Comparison of ENCODE assay signal across 9 mouse cellular contexts in the genomic region with DNA sequence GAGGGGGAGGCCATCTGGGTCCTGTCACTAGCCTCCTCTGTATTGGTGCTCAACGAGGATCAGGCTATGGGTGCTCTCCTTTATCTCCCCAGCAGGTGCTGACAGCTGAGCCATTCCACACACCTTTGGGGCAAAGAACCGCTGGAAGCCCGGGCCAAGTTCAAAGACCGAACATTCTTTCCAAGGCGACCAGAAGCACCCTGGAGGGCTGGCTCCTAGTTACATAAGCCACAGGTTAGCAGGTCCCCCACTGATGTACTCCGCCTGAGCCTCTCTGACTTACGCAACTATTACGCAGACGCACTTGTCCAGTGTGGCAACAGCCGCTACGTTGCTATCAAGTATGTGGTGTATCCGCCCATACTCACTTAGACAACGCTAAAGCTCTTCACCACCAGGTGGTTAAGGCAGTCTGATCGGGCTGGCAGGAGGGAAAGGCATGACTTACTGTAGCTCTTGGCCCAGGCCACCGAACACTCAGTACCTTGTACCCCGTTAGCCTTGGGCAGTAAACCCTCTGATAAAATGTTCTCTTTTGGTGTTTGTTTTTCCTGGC.
DNase-seq lines count a peak whose midpoint lies in the region; ATAC-seq and TF ChIP-seq lines count a peak whose summit lies in the region.
"Had no signal": no experiment of that assay in that cellular context is flagged by ENCODE, and none has a peak within 500 bp of the region (broad histone marks: within the 10 kb centered on the region; RNA-seq: fewer than 3 reads in every experiment).

No protein-coding gene starts in this region.

- ATAC-seq in heart, embryonic 16.5 days (replicated peaks; ENCODE audit: extremely low read depth, insufficient read depth, low FRiP score): peak; percentile 74
- ATAC-seq in liver, embryonic 13.5 days (ENCODE audit: low read depth): peak; percentile 60
- ATAC-seq in stomach, postnatal 0 days (ENCODE audit: low FRiP score, low TSS enrichment): peak; percentile 49; the same call in 1 of the 2 replicates

- H3K9me3 ChIP-seq in heart, embryonic 16.5 days (replicated peaks; ENCODE audit: control insufficient read depth, low read length): no peaks in the 10 kb centered on the region
- H3K9me3 ChIP-seq in liver, embryonic 13.5 days (replicated peaks): no peaks in the 10 kb centered on the region
- H3K9me3 ChIP-seq in stomach, postnatal 0 days (ENCODE audit: control insufficient read depth, low read length): no peaks in the 10 kb centered on the region

- TF ChIP-seq CTCF in stomach, postnatal 0 days (IDR thresholded peaks at IDR 0.05; ENCODE audit: low read depth): peak; percentile 16; the same call in 1 of the 2 replicates

- H3K4me2 ChIP-seq in heart, embryonic 16.5 days (ENCODE audit: low read depth, low read length): peak overlapping the region; percentile 22
- H3K4me2 ChIP-seq in liver, embryonic 13.5 days: no peak overlapping the region
- no peak overlapping the region for H3K4me2 ChIP-seq in stomach, postnatal 0 days (replicated peaks; ENCODE audit: low read depth)

- no peaks in the 10 kb centered on the region for H3K36me3 ChIP-seq in heart, embryonic 16.5 days (ENCODE audit: control insufficient read depth, insufficient read depth)
- H3K36me3 ChIP-seq in liver, embryonic 13.5 days: no peaks in the 10 kb centered on the region
- no peaks in the 10 kb centered on the region for H3K36me3 ChIP-seq in stomach, postnatal 0 days (ENCODE audit: control insufficient read depth, insufficient read depth, low read length)

- WGBS in heart, embryonic 16.5 days: 34% methylated on average over 16 of the region's 16 CpGs
- 71% methylated on average over 16 of the region's 16 CpGs for WGBS in liver, embryonic 13.5 days (ENCODE audit: insufficient replicate concordance)
- 86% methylated on average over 16 of the region's 16 CpGs for WGBS in stomach, postnatal 0 days

- H3K4me3 ChIP-seq in heart, embryonic 16.5 days (ENCODE audit: low read length): no peak overlapping the region
- no peak overlapping the region for H3K4me3 ChIP-seq in liver, embryonic 13.5 days (replicated peaks)
- no peak overlapping the region for H3K4me3 ChIP-seq in stomach, postnatal 0 days (ENCODE audit: low read depth, low read length)
- H3K4me3 ChIP-seq: erythroblast, embryonic 14.5 days had no signal

- peaks cover 21% of the 10 kb centered on the region for H3K4me1 ChIP-seq in heart, embryonic 16.5 days (ENCODE audit: control insufficient read depth, insufficient read depth, low read length)
- H3K4me1 ChIP-seq in liver, embryonic 13.5 days (replicated peaks): no peaks in the 10 kb centered on the region
- no peaks in the 10 kb centered on the region for H3K4me1 ChIP-seq in stomach, postnatal 0 days (replicated peaks; ENCODE audit: control insufficient read depth, insufficient read depth)

- H3K27me3 ChIP-seq in heart, embryonic 16.5 days (ENCODE audit: control insufficient read depth, insufficient read depth, low read length): no peaks in the 10 kb centered on the region
- no peaks in the 10 kb centered on the region for H3K27me3 ChIP-seq in liver, embryonic 13.5 days
- no peaks in the 10 kb centered on the region for H3K27me3 ChIP-seq in stomach, postnatal 0 days (ENCODE audit: control insufficient read depth, insufficient read depth, low read length)

- DNase-seq in kidney, adult 11 months: peak; percentile 91
- DNase-seq in kidney, postnatal 4 days: no peak
- DNase-seq in liver, embryonic 13.5 days: no peak
- DNase-seq in stomach, postnatal 0 days (ENCODE audit: low spot score): no peak
- no peak for DNase-seq in retina, embryonic 14.5 days (ENCODE audit: low spot score)
- no peak for DNase-seq in thymus, postnatal 25 days
- no peak for DNase-seq in layer of hippocampus, adult 9-10 months (ENCODE audit: low spot score)

- TF ChIP-seq EP300 in stomach, postnatal 0 days (optimal IDR thresholded peaks at IDR 0.05): no peak

- no peak overlapping the region for H3K9ac ChIP-seq in heart, embryonic 16.5 days (ENCODE audit: low read length)
- no peak overlapping the region for H3K9ac ChIP-seq in liver, embryonic 13.5 days
- no peak overlapping the region for H3K9ac ChIP-seq in stomach, postnatal 0 days (ENCODE audit: low read length)

- peak overlapping the region; percentile 72; the same call in 1 of the 2 replicates for H3K27ac ChIP-seq in heart, embryonic 16.5 days (ENCODE audit: low read length)
- H3K27ac ChIP-seq in liver, embryonic 13.5 days: no peak overlapping the region
- no peak overlapping the region for H3K27ac ChIP-seq in stomach, postnatal 0 days (replicated peaks)
